Mouse (Mus musculus) yolk sac, embryonic 10.5 days (tissue): ENCODE measurements around the gene Clic1.
A peak's percentile ranks its signal among the peaks of the same experiment; 100 is the strongest.

Source experiments
- DNase-seq: peaks from one replicate; pipeline ENCODE4 v3.0.0-alpha.2; 2017; ENCODE audit warnings: low spot score

The Clic1 gene

GRCm38 (mm10) chr17:35045807-35046680, 3.7 kb upstream of the Clic1 start:
- peak; percentile 31 for DNase-seq

- peak; percentile 100 for DNase-seq
Observed at GRCm38 (mm10) chr17:35046681-35047455, 2.9 kb upstream of the Clic1 start, which contains the start of gene Msh5. Msh5 (minus strand) TSS chr17:35046745.

GRCm38 (mm10) chr17:35047688-35048087, 2.1 kb upstream of the Clic1 start:
- peak; percentile 82 for DNase-seq

GRCm38 (mm10) chr17:35048149-35048931, 1.4 kb upstream of the Clic1 start:
- DNase-seq, result peak; percentile 86

GRCm38 (mm10) chr17:35048932-35049440, 780 bp upstream of the Clic1 start:
- DNase-seq, result no peak

- peak; percentile 85 for DNase-seq
Observed at GRCm38 (mm10) chr17:35050126-35050750, 472 bp downstream of the Clic1 start.

- peak; percentile 85 for DNase-seq
Observed at GRCm38 (mm10) chr17:35051156-35052086, 1.7 kb downstream of the Clic1 start.

- no peak for DNase-seq
Observed at GRCm38 (mm10) chr17:35052271-35052798, 2.6 kb downstream of the Clic1 start.

- no peak for DNase-seq
Observed at GRCm38 (mm10) chr17:35055691-35056495, 6.1 kb downstream of the Clic1 start.

GRCm38 (mm10) chr17:35057090-35057489, 7.3 kb downstream of the Clic1 start:
- DNase-seq, result no peak

GRCm38 (mm10) chr17:35058316-35058715, 8.6 kb downstream of the Clic1 start:
- no peak for DNase-seq

- peak; percentile 90 for DNase-seq
Observed at GRCm38 (mm10) chr17:35058911-35059892, 9.4 kb downstream of the Clic1 start, which contains the start of gene Ddah2. Ddah2 (plus strand) TSS chr17:35059035.

- no peak for DNase-seq
Observed at GRCm38 (mm10) chr17:35060071-35060470, 10.3 kb downstream of the Clic1 start.

- DNase-seq, result no peak
Observed at GRCm38 (mm10) chr17:35060737-35061297, 11.1 kb downstream of the Clic1 start.

- DNase-seq, result no peak
Observed at GRCm38 (mm10) chr17:35061299-35061698, 11.5 kb downstream of the Clic1 start.

- no peak for DNase-seq
Observed at GRCm38 (mm10) chr17:35063466-35063865, 13.7 kb downstream of the Clic1 start.

- DNase-seq, result no peak
Observed at GRCm38 (mm10) chr17:35064378-35064877, 14.7 kb downstream of the Clic1 start.
